Mouse (Mus musculus) heart, postnatal 25 days (tissue): ENCODE data around the gene Rab11fip3. TPM values are rescaled to one million over a fixed set of nuclear protein-coding genes. Genes with fewer than 3 reads are reported as not detected.
A peak's percentile ranks its signal among the peaks of the same experiment; 100 is the strongest.

Experiments
- DNase-seq: peaks from one replicate; pipeline ENCODE4 v3.0.0; 2022; ENCODE audit warnings: low spot score
- intact Hi-C: fragments of 180-260 bp; cut with DNase I; formaldehyde crosslinking; loops from one replicate; pipeline ENCODE4 v1.15.1; 2025
- total RNA-seq, 2 experiments: library from RNA; stranded (reverse); gene quantifications; 2 replicates each; pipeline ENCODE4 v1.2.3; 2021

Rab11fip3 gene
- total RNA-seq, 2 experiments from 2014 or later = 28.0 to 30.2 TPM

DNA sequence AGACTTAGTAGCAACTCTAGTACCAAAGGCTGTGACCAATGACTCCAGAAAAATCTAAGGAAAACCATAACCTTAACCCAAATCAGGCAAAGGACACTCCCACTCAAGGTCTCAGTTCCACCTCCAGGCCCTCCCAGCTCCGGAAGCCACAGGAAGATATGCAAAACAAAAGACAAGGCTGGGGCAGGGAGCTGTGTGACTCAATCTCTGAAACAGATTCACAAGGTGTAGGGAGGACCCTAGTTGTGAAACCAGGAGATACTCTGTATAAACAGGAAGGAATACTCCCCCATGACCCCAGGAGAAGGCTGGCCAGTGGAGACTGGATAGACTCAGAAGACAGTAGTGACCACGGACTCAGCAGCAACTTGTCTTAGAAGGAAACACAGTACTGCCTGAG, 61.7 kb downstream of the Rab11fip3 start:
- DNase-seq = no peak

DNA sequence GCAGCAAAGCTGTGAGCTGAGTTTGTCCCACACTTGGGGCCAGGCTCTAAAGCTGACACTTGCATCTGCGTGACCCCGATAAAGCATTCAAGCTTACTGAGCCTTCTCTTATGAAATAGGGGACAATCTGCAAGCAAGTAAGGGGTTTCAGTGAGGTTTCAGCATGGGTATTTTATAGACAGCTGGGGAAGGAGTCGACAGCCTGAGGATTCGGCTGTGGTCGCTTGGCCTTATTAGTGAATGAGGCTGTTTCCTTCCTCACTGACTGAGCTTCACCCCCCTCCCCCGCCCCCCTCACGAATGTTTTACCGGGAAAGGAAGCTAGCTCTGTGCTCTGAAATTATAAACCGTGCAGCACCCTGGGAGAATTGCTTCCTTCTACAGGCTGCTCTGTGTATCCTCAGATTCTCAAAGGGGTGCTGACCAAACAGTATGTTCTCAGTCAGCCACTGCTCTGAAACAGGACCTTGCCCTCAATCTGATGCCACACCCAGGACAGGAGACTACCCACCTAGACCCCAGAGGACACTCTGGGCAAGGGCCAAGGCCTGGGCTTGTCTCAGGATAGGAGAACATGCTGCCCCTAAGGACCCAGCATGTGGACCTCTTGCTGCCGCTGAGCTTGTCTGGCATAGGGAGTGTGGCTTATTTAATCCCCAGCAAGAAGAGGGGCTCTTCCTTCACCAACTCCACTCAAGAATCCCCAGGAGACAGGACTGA, 63.5 kb downstream of the Rab11fip3 start:
- intact Hi-C loops = no loop called here

More for the DNA sequence above, 61.7 kb downstream of the Rab11fip3 start:
- intact Hi-C loops = no loop called here

DNA sequence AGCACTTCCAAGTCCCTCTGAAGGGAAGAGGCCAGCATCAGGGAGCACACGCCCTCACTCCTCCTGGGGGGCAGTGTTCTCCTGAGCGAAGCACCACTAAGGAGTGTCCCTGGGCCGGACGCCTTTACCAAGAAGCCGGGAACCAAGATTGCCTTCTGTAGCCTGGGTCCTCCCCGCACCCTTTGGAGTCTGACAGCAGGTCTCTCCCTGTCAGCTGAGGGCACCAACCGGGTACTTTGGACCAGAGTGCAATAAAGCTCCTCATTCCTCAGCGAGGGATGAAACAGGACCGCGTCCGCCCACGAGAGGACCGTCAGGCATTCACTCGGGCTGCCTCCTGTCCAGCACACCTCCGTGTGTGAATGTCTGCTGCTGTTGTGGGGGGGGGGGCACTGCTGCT, 64.6 kb downstream of the Rab11fip3 start:
- intact Hi-C loops = no loop called here
- no peak for DNase-seq

More for the DNA sequence above, 63.5 kb downstream of the Rab11fip3 start:
- DNase-seq = no peak

DNA sequence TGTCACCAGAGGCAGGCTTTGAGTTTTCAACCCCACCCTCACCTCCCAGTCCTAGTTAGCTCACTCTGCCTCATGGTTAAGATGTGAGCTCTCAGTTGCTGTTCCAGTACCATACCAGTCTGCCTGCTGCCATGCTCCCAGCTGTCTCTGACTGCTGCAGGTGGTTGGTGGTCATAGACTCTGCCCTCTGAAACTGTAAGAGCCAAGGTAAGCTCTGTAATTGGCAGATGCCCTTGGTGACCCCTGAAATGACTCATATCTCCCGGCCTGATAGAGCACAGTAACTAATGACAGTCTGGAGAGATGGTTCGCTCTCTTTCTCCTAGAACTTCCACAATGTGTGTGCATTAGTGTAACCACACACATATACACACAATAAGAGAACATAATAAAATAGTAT, 65.5 kb downstream of the Rab11fip3 start:
- intact Hi-C loops = no loop called here
- DNase-seq = no peak

DNA sequence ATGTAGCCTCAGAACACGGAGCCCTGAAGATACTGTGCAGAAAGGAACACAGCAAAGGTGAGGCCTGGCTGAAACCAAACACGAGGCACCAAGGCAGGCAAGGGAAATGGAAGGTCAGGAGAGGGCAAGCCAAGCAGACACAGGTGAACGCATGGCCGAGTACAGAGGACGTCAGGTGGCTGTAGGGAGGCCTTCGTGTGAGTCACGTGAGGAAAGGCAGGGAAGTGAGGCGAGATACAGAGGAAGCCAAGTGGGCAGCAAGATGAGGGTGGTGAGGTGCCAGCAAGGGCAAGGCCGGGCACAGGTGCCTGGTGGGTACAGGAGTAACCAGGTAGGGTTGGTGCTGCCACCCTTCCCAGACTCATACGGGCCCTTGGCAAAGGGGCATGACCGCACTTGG, 70.9 kb downstream of the Rab11fip3 start:
- DNase-seq = no peak
- intact Hi-C loops = no loop called here

DNA sequence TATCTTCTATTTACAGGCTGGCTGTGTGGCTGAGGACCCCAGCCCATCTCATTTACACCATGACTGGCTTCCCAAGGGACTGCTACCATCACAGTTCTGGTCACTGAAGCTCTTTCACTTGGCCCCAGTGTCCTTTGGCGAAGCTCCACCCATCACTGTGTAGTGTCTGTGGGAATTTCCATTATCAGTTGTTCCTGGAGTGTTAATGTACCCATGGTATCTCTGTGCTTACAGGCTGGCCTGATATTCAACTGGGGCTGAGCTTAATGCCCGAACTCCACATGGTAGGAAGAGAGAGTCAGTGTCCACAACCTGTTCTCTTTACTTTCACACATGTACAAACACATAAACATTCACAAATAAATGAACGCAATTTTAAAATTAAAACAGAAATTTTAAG, 75.9 kb downstream of the Rab11fip3 start:
- DNase-seq = no peak

DNA sequence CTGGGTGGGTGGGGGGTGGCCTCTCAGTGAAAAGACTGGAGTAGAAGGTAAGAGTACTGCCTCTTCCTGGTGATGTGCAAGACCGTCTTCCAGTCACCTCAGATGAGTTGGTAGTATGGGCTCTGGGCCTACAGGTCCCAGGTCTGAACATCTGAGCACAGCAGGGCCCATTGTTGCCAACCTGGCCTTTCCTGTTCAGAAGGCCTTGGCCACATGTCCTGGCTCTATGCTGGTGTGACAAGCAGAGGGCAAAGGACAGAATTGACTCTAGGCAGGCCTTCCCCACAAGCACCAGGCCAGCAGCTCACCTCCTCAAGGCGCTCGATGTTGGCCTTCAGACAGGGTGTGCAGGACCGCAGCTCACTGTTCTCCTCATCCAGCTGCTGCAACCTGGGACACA, 77.1 kb downstream of the Rab11fip3 start:
- intact Hi-C loops = no loop called here
- DNase-seq = no peak

More for the DNA sequence above, 75.9 kb downstream of the Rab11fip3 start:
- intact Hi-C loops = no loop called here

DNA sequence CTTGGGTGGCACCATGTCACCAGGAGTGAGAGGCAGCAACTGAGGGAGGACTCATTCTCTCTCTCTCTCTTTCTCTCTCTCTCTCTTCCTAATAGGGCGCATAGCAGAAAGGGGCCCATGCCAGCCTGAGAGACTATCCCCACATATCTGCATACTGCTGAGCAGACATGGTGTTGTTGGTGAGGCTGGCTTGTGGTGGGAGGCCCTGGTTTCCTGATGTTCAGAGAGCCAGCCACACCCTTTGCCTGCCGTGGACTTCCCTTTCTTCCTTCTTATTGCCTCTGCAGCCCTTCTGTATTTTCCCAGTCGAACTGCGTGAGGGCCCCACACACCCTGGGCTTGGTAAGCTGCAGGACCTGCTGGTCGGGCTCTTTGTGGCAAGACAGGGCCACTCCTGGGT, 79.0 kb downstream of the Rab11fip3 start:
- intact Hi-C loops = no loop called here
- no peak for DNase-seq

DNA sequence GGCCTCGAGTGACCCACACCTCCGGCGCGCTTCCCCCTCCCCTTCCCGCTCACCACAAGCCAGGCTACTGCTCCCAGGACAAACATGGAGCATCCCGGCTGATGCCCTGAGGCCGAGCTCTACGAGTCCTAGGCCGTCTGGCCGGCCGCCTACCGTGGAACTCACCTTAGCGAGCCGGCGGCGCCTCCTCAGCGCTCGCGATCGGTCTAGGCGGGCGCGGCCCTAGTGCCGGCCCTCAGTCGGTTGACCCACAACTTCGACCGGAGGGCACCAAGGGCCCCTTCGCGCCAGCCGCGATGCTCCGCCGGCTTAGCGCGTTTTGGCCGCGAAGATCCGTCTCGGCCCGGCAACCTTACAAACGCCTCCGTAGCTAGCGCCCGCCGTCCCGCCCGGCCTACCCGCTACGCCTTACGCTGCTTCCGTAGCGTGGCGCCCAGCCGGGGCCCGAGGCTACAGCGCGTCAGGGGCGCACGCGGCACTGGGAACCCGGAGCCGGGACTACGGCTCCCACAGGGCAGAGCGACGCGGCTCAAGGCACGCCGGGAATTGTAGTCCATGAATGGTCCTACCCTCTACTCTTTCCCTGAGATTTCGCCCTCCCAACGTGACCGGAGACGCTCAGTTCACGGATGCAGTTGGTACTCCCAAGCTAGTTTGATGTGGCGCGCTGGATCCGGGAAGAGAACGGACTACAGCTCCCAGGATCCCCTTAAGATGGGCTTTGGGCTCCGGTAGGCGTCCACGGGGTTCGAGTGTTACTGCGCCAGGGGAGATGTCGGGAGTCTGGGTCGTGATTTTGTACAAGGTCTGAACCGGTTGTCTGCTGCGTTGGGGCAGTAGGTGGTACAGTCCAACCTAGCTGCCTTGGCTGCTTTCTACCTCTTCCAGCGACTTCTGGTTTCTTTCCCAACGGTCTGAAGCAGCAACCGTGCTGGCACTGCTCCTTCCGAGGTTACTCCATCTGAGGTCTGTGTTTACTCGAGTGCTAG, 83.8 kb downstream of the Rab11fip3 start, which contains the start of gene Capn15:
TSS of gene Capn15 (minus strand) at position 491 of the 989 bp plus-strand sequence.
- peak; percentile 91 for DNase-seq
- intact Hi-C loops = loop anchor here (5.0 kb wide), 1 partner anchor 43 kb away; the partner anchor contains the start of genes Nhlrc4 and Pigq

DNA sequence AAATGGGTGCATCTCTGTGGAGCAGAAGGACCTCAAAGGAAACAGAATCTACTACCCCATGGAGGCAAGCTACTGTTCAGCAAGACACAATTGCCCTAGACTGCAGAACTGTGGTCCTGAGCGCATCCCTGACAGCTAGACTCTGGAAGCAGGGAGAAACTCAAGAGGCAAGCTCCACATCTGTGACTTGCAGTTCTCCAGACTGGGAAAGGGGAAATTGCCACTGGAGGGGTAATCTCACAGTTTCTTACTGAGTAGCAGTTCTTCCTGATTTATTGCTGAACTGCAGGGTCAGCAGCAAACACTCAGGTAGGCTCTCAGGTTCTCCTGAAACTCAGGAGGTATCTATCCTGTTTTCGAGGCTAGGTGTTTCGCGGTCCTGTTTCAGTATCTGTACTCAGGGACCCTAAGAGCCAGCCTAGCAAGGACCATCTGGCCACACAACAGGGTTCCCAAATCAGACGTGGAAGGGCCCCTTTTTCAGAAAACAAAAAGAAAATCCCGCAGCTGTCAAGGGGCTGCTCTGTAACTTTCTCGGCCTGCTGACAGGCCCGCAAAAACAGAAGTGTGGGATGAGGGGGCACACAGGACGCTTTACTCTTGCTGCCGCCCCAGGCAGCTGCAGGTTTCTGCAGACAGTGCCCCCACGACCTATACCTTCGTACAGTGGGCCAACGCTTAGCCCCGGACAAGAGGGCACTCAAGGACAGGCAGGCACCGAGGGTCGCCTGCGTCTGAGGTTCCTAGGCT, 84.6 kb downstream of the Rab11fip3 start:
- intact Hi-C loops = loop anchor here (5.0 kb wide), 1 partner anchor 42 kb away; the partner anchor contains the start of genes Nhlrc4 and Pigq
- DNase-seq = no peak

DNA sequence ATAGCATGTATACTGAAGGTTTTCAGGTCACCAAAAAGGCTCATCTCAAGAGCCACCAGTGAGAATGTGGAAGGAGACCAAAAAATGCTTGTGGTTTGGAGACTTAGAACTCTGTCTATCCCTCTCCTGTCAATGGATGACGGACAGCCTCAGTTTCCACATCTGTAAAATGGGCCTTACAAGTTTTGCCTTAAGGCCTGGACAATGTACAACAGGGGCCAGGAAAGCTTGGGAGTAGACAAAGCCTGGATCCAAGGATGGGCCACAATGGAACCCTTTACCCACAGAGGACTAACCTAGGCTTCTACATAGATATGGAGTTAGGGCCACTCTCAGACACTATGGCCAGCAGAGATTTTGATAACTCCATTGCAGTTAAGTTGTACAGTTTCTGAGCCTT, 85.3 kb downstream of the Rab11fip3 start:
- intact Hi-C loops = no loop called here
- no peak for DNase-seq

DNA sequence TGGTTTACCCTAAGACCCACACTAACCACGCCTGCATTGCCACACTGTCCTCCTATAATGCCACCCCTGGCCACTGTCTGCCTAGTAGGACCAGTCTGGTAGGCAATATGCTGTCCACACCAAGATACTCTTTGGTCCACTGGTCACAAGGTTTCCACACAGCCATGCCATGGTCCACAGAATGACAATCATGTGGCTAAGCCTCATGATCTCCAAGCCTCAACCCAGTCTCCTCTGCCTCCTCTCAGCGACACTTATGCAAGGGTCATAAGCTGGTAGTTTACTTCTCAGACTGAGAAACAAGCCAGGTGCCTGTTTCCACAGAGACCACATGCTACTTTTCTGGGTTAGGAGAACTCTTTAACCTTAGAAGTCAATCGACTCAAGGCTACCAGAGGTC, 86.4 kb downstream of the Rab11fip3 start:
- DNase-seq = no peak
- intact Hi-C loops = loop anchor here (2.0 kb wide), 1 partner anchor 60 kb away; no protein-coding TSS in a partner anchor

DNA sequence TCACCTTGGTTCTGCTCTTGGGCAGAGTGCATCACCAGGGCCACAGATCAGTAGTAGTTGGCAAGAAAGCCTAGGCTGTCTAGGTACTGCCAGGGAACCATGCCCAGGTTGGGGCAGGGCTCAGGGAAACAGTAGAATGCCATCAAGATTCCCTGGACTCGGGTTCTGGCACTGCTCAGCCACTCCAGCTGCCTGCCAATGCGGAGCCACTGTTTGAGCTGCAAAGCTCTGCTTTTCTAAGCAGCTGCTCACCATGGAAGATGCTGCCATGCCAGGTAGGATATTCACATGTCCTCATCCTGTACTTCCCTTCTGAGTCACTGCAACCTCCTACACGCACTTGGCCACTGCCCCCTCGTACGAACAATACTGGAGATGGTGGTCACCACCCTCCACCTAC, 88.5 kb downstream of the Rab11fip3 start:
- DNase-seq = no peak
- intact Hi-C loops = no loop called here

DNA sequence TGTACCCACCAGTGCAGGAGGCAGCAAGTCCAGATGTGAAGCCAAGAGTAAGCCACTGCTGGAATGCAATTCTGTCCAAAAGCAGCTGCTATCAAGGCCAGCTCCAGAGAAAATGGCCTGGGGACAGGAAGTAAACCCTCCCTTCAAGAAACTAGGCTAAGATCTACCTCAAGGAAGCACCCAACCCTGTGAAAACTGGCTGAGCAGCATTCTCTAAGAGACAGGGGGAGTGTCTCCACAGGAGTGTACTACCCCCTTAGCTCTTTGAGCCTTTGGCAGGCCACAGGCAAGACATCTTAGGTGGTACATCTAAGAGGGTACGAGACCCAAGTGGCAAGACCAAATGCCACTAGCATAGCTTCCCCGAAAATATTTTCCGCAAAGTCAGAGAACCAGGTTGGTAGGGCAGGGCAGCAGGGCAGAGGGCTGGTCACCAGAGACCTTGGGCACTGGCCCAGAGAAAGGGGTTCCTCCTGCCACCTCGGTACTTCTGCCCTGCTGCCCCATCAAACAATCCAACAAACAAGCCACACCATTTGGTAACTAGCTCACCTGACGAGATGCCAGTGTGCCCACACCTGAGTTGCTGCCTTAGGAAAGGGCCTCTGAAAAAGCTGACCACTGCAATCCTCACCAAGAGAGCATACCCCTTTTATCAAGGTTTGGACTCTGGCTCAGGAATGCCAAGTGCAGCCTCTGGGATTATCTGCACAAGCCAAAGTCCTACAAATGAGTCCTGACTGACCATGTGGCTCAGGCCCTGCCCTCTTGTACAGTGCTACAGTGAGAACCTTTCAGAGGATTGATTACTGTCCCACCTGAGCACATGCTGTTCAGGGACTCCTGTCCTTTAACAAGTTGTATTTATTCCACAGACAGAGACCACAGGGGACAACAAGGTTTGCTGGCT, 89.3 kb downstream of the Rab11fip3 start:
- DNase-seq = no peak
- intact Hi-C loops = no loop called here

DNA sequence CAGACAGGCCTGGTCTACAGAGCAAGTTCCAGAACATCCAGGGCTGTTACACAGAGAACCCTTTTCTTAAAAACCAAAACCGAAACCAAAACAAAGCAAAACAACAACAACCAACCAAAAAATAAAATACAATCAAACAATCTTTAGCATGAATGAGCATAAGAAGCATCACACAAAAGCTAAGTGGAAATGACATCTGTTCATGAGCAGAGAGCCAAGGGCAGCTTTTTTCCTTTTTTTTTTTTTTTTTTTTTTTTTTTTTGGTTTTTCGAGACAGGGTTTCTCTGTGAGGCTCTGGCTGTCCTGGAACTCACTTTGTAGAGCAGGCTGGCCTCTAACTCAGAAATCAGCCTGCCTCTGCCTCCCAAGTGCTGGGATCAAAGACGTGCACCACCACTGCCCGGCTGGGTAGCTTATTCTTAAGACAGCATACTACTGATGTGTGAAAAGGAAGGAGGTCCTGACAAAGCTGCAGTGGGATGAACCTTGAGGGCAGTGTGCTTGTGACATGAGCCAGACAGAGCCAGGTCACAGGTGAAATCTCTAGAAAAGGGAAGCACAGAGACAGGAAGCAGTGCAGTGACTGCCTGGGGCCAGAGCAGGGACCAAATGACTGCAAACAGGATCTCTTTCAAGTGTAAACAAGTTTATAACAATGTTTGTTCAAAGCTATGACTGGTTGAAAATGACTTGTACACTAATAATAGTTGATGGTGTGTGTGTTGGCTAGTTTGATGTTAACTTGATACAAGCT, 98.2 kb downstream of the Rab11fip3 start:
- no peak for DNase-seq
- intact Hi-C loops = no loop called here

DNA sequence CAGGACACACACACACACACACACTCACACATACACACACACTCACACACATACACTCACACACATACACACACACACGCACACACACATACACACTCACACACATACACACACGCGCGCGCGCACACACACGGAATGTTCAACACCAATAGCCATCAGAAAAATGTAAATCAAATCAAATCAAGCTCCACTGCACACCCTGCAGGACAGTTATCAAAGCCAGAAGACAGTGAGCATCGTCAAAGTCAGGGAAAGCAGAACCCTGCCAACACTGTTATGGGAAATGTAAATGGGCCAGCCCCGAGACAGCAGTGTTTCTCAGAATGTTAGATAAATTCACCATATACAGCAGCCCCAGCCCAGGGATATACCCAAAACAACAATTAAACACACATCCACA, 98.9 kb downstream of the Rab11fip3 start:
- no peak for DNase-seq
- intact Hi-C loops = no loop called here

DNA sequence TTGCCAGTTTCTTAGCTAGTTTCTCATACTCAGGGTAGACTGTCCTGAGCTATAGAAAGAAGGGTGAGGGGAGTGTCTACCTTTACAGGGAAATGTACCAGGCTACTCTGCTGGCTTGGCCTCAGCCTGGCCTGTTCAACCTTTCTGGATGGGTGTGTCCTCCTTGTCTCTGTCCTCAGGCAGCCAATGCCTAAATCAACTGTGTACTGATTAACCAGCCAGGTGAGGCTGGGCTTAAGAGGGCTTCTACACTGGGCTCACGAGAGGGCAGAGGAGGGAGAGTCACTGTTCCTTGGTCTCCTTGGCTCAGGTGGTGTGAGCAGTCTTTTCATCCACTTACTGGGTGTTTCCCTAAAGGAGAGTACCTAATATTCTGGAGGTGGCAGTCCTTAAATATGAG, 101.2 kb downstream of the Rab11fip3 start:
- DNase-seq = no peak
- intact Hi-C loops = loop anchor here (5.0 kb wide), 1 partner anchor 76 kb away; no protein-coding TSS in a partner anchor

DNA sequence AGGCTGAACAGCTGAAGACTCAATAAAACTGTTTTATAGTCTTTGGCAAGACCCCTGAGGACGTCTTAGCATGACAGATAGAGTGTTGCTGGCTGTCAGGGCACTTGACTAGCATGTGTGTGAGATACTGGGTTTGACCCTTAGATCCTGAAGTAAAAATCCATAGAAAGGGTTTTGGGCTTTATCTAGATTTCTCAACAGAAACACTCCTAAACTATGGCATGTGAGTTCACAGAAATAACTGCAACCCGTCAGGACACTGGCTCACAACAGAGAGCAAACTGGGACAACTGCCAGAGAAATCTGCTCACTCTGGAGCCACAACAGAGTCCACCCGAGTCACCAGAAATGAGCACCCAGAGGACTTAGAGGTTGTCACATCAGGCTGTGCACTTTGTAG, 101.7 kb downstream of the Rab11fip3 start:
- DNase-seq = no peak
- intact Hi-C loops = loop anchor here (5.0 kb wide), 1 partner anchor 75 kb away; no protein-coding TSS in a partner anchor
